Mouse (Mus musculus) monocyte, adult 5-6 weeks (primary cell): ENCODE data around the gene Ptgfrn. TPM values are rescaled to one million over a fixed set of nuclear protein-coding genes. Genes with fewer than 3 reads are reported as not detected.

Experiments used
- total RNA-seq: library from RNA; stranded (forward); fragments of 200-1000, 200-491, 200-594 nt; gene quantifications from 3 replicates; pipeline ENCODE4 v1.2.3, GENCODE M21; 2017

Ptgfrn gene
- total RNA-seq, 1 experiment from 2014 or later, result 0.57 TPM

Other genes starting within 250 kb of the Ptgfrn start
- gene Trim45, start 188.1 kb downstream of the Ptgfrn start, total RNA-seq, result 1.6 to 2.9 TPM (median 1.8 TPM) in 3 replicates
- 7.4 to 18.3 TPM (median 8.6 TPM) in 3 replicates for gene Ttf2, start 140.6 kb downstream of the Ptgfrn start, total RNA-seq
- gene Cd101, start 80.7 kb downstream of the Ptgfrn start, total RNA-seq, result 0.75 to 1.5 TPM (median 1.1 TPM) in 3 replicates
- 271 to 498 TPM (median 274 TPM) in 3 replicates for gene Cd2, start 177.7 kb upstream of the Ptgfrn start, total RNA-seq